Mouse (Mus musculus): Measurements from ENCODE around the gene Chtf18.
A peak's percentile ranks its signal among the peaks of the same experiment; 100 is the strongest.
"Not testable (repeated sequence)": the region's sequence is repeated elsewhere in the genome, so short reads cannot be mapped to it uniquely, and the experiment has no call there.

Gene Chtf18

DNA sequence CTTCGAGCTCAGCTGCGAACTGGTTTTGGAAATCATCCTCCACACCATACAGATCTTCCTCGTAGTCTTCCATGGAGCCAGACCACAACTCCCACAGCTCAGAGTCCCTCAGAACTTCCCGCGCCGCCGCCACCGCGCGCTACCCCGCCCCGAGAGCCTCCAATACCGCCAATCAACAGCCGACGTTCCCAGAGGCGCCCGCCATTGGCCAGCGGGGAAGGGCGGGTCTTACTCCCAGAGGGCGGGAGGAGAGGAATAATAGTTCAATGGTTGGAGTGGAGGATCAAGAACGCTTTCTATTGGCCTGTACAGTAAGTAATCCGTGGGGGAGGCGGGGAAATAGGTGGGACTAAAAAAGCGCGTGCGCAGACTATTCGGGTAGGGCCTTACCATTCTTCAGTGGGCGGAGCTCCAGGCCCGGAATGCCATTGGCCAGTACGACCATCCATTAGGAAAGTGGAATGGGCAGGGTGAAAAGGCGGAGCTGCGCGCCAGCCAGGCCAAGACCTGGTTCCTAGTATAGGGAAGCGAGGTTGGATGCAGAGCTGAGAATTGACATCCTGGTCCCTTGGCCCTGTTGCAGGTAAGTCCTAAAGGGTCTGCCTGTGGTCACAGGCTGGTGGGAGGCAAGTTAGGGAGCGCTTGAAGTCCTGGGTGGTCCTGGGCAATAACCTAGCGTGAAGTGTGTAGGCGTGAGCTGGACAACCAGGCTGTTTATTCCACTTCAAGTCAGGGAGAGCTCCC lies at the start of gene Chtf18, which contains the start of gene Rpusd1:
TSS of gene Chtf18 (minus strand) at position 155 of the 744 bp plus-strand sequence.
TSS of gene Rpusd1 (plus strand) at position 406 of the 744 bp plus-strand sequence.
- DNase-seq (ENCODE audit: low spot score in 2 of 2), result peak; percentile 98

GRCm38 (mm10) chr17:25775318-25776062 lies 48.3 kb upstream of the Chtf18 start:
- DNase-seq (ENCODE audit: low spot score in 2 of 2), result no peak

GRCm38 (mm10) chr17:25773549-25774120 lies 46.4 kb upstream of the Chtf18 start, which contains the start of gene Narfl:
Narfl (plus strand) TSS chr17:25773776.
- DNase-seq (ENCODE audit: low spot score in 2 of 2), result peak; percentile 94 to 97

- DNase-seq (ENCODE audit: low spot score in 2 of 2), result no peak
Observed at GRCm38 (mm10) chr17:25769331-25769730, 42.1 kb upstream of the Chtf18 start.

GRCm38 (mm10) chr17:25765886-25766285 lies 38.7 kb upstream of the Chtf18 start:
- no peak for DNase-seq (ENCODE audit: low spot score in 2 of 2)

- DNase-seq (ENCODE audit: low spot score in 2 of 2), result no peak
Observed at GRCm38 (mm10) chr17:25762591-25762990, 35.4 kb upstream of the Chtf18 start.

GRCm38 (mm10) chr17:25761561-25761970 lies 34.3 kb upstream of the Chtf18 start:
- DNase-seq (ENCODE audit: low spot score in 2 of 2), result no peak

DNA sequence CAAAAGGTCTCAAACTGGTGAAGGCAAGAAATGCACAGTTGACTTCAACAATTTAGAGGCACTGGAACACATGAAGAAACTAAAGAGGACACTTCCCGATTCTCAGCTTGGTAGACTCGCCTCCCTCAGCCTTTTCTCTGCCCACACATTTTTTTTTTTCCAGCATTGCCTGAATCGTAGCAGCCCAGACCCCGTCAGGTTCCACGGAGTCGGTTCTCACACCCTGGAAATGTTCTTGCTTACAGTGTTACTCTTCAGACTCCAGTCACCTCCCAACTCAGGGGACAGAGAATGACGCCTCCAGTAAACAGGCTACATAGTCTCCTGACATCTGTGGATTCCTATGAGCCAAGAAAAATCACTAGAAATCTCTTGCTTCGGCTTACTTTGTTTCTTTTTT lies 32.9 kb upstream of the Chtf18 start:
- no peak for DNase-seq (ENCODE audit: low spot score in 2 of 2)

DNA sequence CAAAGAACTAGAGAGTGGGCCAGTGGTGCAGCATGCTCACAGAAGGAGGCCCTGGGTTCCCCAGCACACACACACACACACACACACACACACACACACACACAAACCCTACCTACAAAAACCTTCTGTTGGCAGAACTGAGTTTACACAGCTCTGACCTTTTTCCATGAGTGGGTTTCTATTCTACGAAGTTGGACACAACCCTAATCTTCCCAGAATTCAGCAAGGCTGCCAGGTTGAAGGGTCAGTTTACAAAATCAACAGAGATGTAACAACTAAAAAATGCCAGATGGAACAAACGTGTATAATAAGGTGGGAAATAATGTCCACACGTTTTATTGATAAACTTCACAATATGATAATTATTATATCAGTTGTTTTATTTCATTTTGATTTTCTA lies 30.5 kb upstream of the Chtf18 start:
- DNase-seq (ENCODE audit: low spot score in 2 of 2), result no peak

GRCm38 (mm10) chr17:25756378-25757242 lies 29.4 kb upstream of the Chtf18 start:
- DNase-seq (ENCODE audit: low spot score in 2 of 2), result no peak

- no peak for DNase-seq (ENCODE audit: low spot score in 2 of 2)
Observed at GRCm38 (mm10) chr17:25755627-25756377, 28.6 kb upstream of the Chtf18 start.

DNA sequence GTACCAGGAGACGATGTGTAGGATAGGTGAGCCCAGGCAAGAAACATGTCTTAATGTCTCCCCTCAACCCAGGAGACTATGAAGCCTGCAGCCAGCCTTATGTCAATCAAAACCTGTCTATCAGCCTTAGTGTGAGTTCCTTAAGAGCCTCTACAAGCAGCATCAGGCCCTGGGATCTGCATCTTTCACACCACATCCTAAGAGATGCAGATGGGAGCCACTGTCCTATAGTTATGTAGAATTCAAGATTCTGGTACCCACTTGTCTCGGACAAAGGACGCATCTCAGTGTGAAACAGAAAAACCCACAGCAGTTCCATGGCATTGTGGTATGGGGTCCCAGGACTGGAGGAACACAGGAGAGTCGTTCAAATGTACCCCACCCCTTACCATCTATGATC lies 27.9 kb upstream of the Chtf18 start:
- no peak for DNase-seq (ENCODE audit: low spot score in 2 of 2)

GRCm38 (mm10) chr17:25754241-25754640 lies 27.0 kb upstream of the Chtf18 start, which contains the start of gene Msln:
Msln (minus strand) TSS chr17:25754378.
- no peak for DNase-seq (ENCODE audit: low spot score in 2 of 2)

- DNase-seq (ENCODE audit: low spot score in 2 of 2), result peak; percentile 70 to 86
Observed at GRCm38 (mm10) chr17:25751446-25751845, 24.2 kb upstream of the Chtf18 start.

- DNase-seq (ENCODE audit: low spot score in 2 of 2), result no peak
Observed at GRCm38 (mm10) chr17:25749314-25749713, 22.1 kb upstream of the Chtf18 start.

DNA sequence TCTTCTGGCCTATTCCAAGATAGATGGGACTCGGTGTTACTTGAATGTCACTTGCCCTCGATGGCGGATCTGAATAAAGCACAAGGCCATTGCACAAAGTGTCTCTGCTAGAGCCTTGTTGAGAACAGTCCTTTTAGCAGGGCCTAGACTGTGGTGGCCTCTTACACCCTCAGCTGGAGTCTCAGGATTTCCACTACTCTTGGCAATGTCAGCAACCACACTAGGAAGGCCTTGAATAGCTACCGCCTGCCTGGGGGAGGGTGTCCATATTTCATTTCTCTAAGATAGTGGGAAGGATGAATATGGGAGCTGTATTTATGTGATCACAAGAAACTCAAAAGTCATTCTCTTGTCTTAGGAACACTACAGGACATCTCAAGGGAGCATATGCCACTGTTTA lies 21.0 kb upstream of the Chtf18 start:
- no peak for DNase-seq (ENCODE audit: low spot score in 2 of 2)

- DNase-seq (ENCODE audit: low spot score in 2 of 2), result no peak
Observed at GRCm38 (mm10) chr17:25744311-25744710, 17.1 kb upstream of the Chtf18 start.

GRCm38 (mm10) chr17:25743831-25744230 lies 16.6 kb upstream of the Chtf18 start:
- no peak for DNase-seq (ENCODE audit: low spot score in 2 of 2)

- not testable (repeated sequence) for DNase-seq (ENCODE audit: low spot score in 2 of 2)
Observed at GRCm38 (mm10) chr17:25741471-25741870, 14.3 kb upstream of the Chtf18 start.

DNA sequence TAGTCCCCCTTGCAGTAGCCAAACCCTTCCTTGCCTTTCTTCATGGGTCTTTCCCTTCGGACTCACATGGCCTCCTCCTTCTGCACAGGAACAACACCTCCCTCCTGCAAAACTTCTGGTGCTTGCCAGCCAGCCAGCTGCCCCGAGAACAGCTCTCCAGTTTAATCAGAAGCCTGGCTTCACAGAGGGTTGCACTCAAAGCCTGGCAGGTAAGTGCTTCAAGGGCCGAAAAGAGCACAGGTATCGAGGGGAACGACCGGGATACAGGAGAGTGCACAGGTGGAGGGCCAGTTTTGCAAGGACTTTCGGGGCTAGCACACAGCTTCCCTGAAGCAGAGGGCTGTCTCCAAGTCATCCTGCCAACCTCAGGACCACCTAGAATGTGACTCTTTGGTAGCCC lies 11.6 kb upstream of the Chtf18 start:
- no peak for DNase-seq (ENCODE audit: low spot score in 2 of 2)

DNA sequence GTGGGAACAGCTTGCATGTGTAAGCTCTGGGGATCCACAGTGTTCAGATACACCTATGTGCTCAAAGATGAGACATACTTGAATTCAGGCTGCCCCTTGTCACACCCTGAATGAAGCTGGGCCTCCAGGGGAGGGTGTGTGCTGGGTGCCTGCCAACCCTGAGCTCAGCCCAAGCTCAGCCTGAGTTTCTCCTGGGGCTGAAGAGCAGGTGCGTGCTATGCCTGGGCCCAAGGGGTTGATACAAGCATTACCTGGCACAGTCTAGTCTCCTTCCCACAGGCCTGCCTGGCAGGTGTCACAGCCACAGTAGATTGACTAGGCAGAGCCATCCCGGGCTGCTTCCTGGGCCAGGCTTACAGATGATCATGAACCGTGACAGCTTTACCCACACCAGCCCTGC lies 8.5 kb upstream of the Chtf18 start, which contains the start of gene Mslnl:
TSS of gene Mslnl (plus strand) at position 298 of the 400 bp plus-strand sequence.
- no peak for DNase-seq (ENCODE audit: low spot score in 2 of 2)
